Mouse (Mus musculus) midbrain, embryonic 14.5 days (tissue): Measurements from ENCODE around the gene Gm20683. TPM values are rescaled to one million over a fixed set of nuclear protein-coding genes. Genes with fewer than 3 reads are reported as not detected.

Experiments
- ATAC-seq: fragments of 200-750 bp; cut with Nextera tagmentation; 2 replicates; pipeline ENCODE4 v1.8.0; 2017; ENCODE audit warnings: moderate number of reproducible peaks, moderate library complexity; ENCODE audit not compliant: low FRiP score, low TSS enrichment
- DNase-seq: peaks from one replicate; pipeline ENCODE4 v3.0.0-alpha.2; 2015
- H3K27ac ChIP-seq: fragments of 300-500 bp; sonication (generic); replicated peaks from 2 replicates; pipeline ENCODE4 v1.5.1; 2014; ENCODE audit warnings: mild to moderate bottlenecking, low read depth, low read length, moderate library complexity
- H3K27me3 ChIP-seq: fragments of 300-500 bp; sonication (generic); 2 replicates; pipeline ENCODE4 v1.6.1; 2014; ENCODE audit warnings: low read length, control low read depth, mixed read lengths; ENCODE audit not compliant: control insufficient read depth, insufficient read depth
- H3K36me3 ChIP-seq: fragments of 300-500 bp; sonication (generic); 2 replicates; pipeline ENCODE4 v1.6.1; 2014; ENCODE audit warnings: low read length, control low read depth; ENCODE audit not compliant: control insufficient read depth, insufficient read depth
- H3K4me1 ChIP-seq: fragments of 300-500 bp; sonication (generic); 2 replicates; pipeline ENCODE4 v1.6.1; 2014; ENCODE audit warnings: mild to moderate bottlenecking, antibody characterized with exemption, low read length, control low read depth; ENCODE audit not compliant: control insufficient read depth, insufficient read depth
- H3K4me2 ChIP-seq: fragments of 300-500 bp; sonication (generic); 2 replicates; pipeline ENCODE4 v1.6.1; 2014; ENCODE audit warnings: mild to moderate bottlenecking, low read length, moderate library complexity
- H3K4me3 ChIP-seq: fragments of 300-500 bp; sonication (generic); replicated peaks from 2 replicates; pipeline ENCODE4 v1.5.1; 2014; ENCODE audit warnings: low read depth, low read length
- H3K9ac ChIP-seq: fragments of 300-500 bp; sonication (generic); replicated peaks from 2 replicates; pipeline ENCODE4 v1.6.1; 2014; ENCODE audit warnings: mild to moderate bottlenecking, low read length, moderate library complexity
- H3K9me3 ChIP-seq: fragments of 300-500 bp; sonication (generic); 2 replicates; pipeline ENCODE4 v1.6.1; 2016; ENCODE audit warnings: low read length, control low read depth, mixed read lengths; ENCODE audit not compliant: control insufficient read depth
- WGBS: fragments of 180-500 bp; shearing (Covaris S2); extraction: QIAGEN DNeasy Blood & Tissue Kit; methylation state at CpG from one replicate; pipeline ENCODE4 v1.1.7; 2014; 5-methylcytosine and 5-hydroxymethylcytosine counted together
- polyA plus RNA-seq: library from polyadenylated mRNA; unstranded; fragments of >200 nt; fragmentation: Nextera tagmentation; extraction: Ambion mirVana; gene quantifications from 2 replicates; pipeline ENCODE4 v1.2.1, GENCODE M21; 2014

Gene Gm20683
- polyA plus RNA-seq, 1 experiment from 2014 or later: 8.0 TPM

- ATAC-seq: peak; percentile 85
- Histone ChIP-seq H3K27me3 (no peaks in the 10 kb centered on the region), H3K4me3 (peak within 1 kb of the TSS; percentile 79), H3K4me2 (peak within 1 kb of the TSS; percentile 98), H3K9me3 (no peaks in the 10 kb centered on the region), H3K36me3 (no peaks in the 10 kb centered on the region), H3K27ac (peak within 1 kb of the TSS; percentile 52), H3K9ac (peak within 1 kb of the TSS; percentile 70), H3K4me1 (peaks cover 5% of the 10 kb centered on the region; the same call in 1 of the 2 replicates)
- DNase-seq: peak; percentile 90
- WGBS: 0% methylated on average over 24 of the region's 24 CpGs
Measured at GRCm38 (mm10) chr17:25868601-25869191, 27.1 kb upstream of the Gm20683 start, which contains the start of gene Mcrip2. Mcrip2 (minus strand) TSS chr17:25868764.

- Histone ChIP-seq H3K4me2 (peak overlapping the region; percentile 98), H3K4me1 (peaks cover 5% of the 10 kb centered on the region; the same call in 1 of the 2 replicates), H3K36me3 (no peaks in the 10 kb centered on the region), H3K27me3 (no peaks in the 10 kb centered on the region), H3K9ac (peak overlapping the region; percentile 70), H3K9me3 (no peaks in the 10 kb centered on the region), H3K27ac (peak overlapping the region; percentile 52), H3K4me3 (peak overlapping the region; percentile 79)
- ATAC-seq: peak; percentile 58
- WGBS: 1% methylated on average over 42 of the region's 42 CpGs
- peak; percentile 26 for DNase-seq
Measured at GRCm38 (mm10) chr17:25867836-25868600, 26.5 kb upstream of the Gm20683 start.

- no peaks in the 10 kb centered on the region for H3K9me3 ChIP-seq
- peak overlapping the region; percentile 98 for H3K4me2 ChIP-seq
- DNase-seq (no peak), ATAC-seq (no peak)
- H3K27ac ChIP-seq: no peak overlapping the region
- no peaks in the 10 kb centered on the region for H3K27me3 ChIP-seq
- WGBS: 17% methylated on average over 7 of the region's 7 CpGs
- H3K4me3 ChIP-seq: peak overlapping the region; percentile 79
- no peaks in the 10 kb centered on the region for H3K36me3 ChIP-seq
- peaks cover 5% of the 10 kb centered on the region; the same call in 1 of the 2 replicates for H3K4me1 ChIP-seq
- no peak overlapping the region for H3K9ac ChIP-seq
Measured at GRCm38 (mm10) chr17:25867509-25867835, 25.9 kb upstream of the Gm20683 start.

- Histone ChIP-seq H3K27ac (no peak overlapping the region), H3K4me3 (no peak overlapping the region)
- DNase-seq: no peak
Measured at GRCm38 (mm10) chr17:25866172-25866571, 24.6 kb upstream of the Gm20683 start.

GRCm38 (mm10) chr17:25865288-25865687, 23.7 kb upstream of the Gm20683 start:
- WGBS: 94% methylated on average over 11 of the region's 11 CpGs
- Histone ChIP-seq H3K27ac (no peak overlapping the region), H3K4me3 (no peak overlapping the region), H3K4me2 (no peak overlapping the region), H3K4me1 (peaks cover 18% of the 10 kb centered on the region), H3K36me3 (no peaks in the 10 kb centered on the region), H3K27me3 (no peaks in the 10 kb centered on the region), H3K9ac (no peak overlapping the region), H3K9me3 (no peaks in the 10 kb centered on the region)
- ATAC-seq (no peak), DNase-seq (no peak)

More at GRCm38 (mm10) chr17:25866172-25866571, 24.6 kb upstream of the Gm20683 start:
- Histone ChIP-seq H3K27me3 (no peaks in the 10 kb centered on the region), H3K9me3 (no peaks in the 10 kb centered on the region), H3K9ac (no peak overlapping the region), H3K4me2 (no peak overlapping the region), H3K4me1 (peaks cover 10% of the 10 kb centered on the region), H3K36me3 (no peaks in the 10 kb centered on the region)
- ATAC-seq: no peak
- WGBS: 92% methylated on average over 3 of the region's 3 CpGs

- no peak overlapping the region for H3K4me2 ChIP-seq
- no peak overlapping the region for H3K9ac ChIP-seq
- peaks cover 18% of the 10 kb centered on the region for H3K4me1 ChIP-seq
- H3K27ac ChIP-seq: no peak overlapping the region
- H3K36me3 ChIP-seq: no peaks in the 10 kb centered on the region
- 92% methylated on average over 14 of the region's 14 CpGs for WGBS
- no peak for ATAC-seq
- DNase-seq: no peak
- no peak overlapping the region for H3K4me3 ChIP-seq
- H3K27me3 ChIP-seq: no peaks in the 10 kb centered on the region
- no peaks in the 10 kb centered on the region for H3K9me3 ChIP-seq
Measured at GRCm38 (mm10) chr17:25864311-25864710, 22.7 kb upstream of the Gm20683 start.

- DNase-seq: no peak
- Histone ChIP-seq H3K4me3 (no peak overlapping the region), H3K36me3 (no peaks in the 10 kb centered on the region), H3K9ac (no peak overlapping the region), H3K27ac (no peak overlapping the region), H3K27me3 (no peaks in the 10 kb centered on the region), H3K4me1 (peaks cover 18% of the 10 kb centered on the region), H3K4me2 (no peak overlapping the region), H3K9me3 (no peaks in the 10 kb centered on the region)
- ATAC-seq: no peak
- WGBS: 94% methylated on average over 6 of the region's 6 CpGs
Measured at GRCm38 (mm10) chr17:25863681-25864080, 22.1 kb upstream of the Gm20683 start.

GRCm38 (mm10) chr17:25861704-25862612, 20.4 kb upstream of the Gm20683 start:
- no peaks in the 10 kb centered on the region for H3K9me3 ChIP-seq
- H3K4me2 ChIP-seq: peak overlapping the region; percentile 86
- WGBS: 10% methylated on average over 6 of the region's 6 CpGs
- peak overlapping the region; percentile 63 for H3K4me3 ChIP-seq
- peaks cover 13% of the 10 kb centered on the region for H3K4me1 ChIP-seq
- H3K9ac ChIP-seq: peak overlapping the region; percentile 83
- H3K27me3 ChIP-seq: no peaks in the 10 kb centered on the region
- ATAC-seq (peak; percentile 28), DNase-seq (no peak)
- H3K36me3 ChIP-seq: no peaks in the 10 kb centered on the region
- H3K27ac ChIP-seq: peak overlapping the region; percentile 85
